Mouse (Mus musculus): ENCODE data around the gene Spata13. TPM values are rescaled to one million over a fixed set of nuclear protein-coding genes. Genes with fewer than 3 reads are reported as not detected.

The Spata13 gene
- total and polyA plus RNA-seq, 3 experiments: 0.39 to 1.5 TPM; not detected in 1

DNA sequence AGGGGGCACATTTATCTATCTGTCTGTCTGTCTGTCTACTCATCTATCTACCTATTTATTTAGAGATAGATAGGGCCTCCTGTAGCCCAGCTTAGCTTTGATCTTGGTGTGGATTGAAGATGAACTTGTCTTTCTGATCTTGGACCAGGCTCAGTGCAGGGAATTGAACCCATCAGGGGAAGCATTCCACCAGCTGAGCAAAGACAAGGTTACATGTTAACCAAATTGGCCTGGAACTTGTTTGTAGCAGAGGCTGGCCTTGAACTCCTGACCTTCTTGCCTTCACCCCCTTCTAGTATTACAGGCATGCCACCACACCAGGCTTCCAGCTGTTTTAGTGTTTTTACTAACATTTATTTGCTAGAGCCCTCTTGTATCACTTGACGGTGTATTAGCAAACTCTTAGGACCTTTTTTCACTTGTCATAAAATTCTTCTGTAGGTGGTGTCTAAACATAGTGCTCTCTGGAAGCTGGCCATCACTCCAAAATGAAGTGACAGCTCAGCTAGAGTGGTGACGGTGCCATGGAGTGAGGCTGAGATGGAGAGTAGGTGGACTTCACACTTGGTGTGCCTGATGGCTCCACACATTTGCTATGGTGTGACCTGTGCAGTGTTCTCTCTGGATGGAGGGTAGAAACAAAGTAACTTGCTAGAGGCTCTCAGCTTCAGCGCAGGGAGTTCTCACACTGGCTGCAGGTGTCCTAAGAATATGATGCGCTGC is 163.0 kb downstream of the Spata13 start:
- TF ChIP-seq CTCF (IDR thresholded peaks at IDR 0.05 in 2 of 3, conservative IDR thresholded peaks at IDR 0.05 in 1 of 3; ENCODE audit: control insufficient read depth in 1 of 3, insufficient read depth in 1 of 3, low read depth in 2 of 3, low read length in 3 of 3, poor library complexity in 1 of 3, severe bottlenecking in 1 of 3) (no peak), ZC3H11A (IDR thresholded peaks at IDR 0.05; ENCODE audit: low read depth, low read length) (no peak), SMC3 (IDR thresholded peaks at IDR 0.05; ENCODE audit: low read depth, low read length) (no peak), HCFC1 (IDR thresholded peaks at IDR 0.05; ENCODE audit: low read depth, low read length) (no peak), TBP (IDR thresholded peaks at IDR 0.05; ENCODE audit: low read depth, low read length) (no peak), POLR2AphosphoS5 (IDR thresholded peaks at IDR 0.05; ENCODE audit: borderline replicate concordance, low read depth, low read length) (no peak)
- peaks cover 0 to 3% of the 10 kb centered on the region in 2 experiments; a peak in 2 of 4 replicates for H3K36me3 ChIP-seq (ENCODE audit: control insufficient read depth in 1 of 2, insufficient read depth in 2 of 2, low read length in 2 of 2)

DNA sequence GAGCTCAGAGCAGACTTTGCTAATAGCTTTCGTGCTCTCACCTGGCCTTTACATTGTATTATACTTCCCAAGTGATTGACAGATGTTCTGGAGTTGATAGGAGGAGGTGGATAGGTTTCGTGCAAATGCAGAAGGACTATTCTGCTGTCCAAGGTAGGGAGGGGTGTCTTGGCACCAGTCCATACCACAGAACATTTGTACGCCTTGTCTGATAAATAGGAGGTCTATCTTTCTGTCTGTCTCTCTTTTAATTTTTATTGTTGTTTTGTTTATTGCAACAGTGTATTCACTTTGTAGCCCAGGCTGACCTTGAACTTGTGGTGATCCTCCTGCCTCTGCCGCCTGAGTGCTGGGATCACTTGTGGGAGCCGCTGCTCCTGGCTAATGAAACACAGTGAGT is 163.8 kb downstream of the Spata13 start:
- peaks cover 0 to 3% of the 10 kb centered on the region in 2 experiments; a peak in 1 of 4 replicates for H3K36me3 ChIP-seq (ENCODE audit: control insufficient read depth in 1 of 2, insufficient read depth in 2 of 2, low read length in 2 of 2)

More for the DNA sequence above, 163.0 kb downstream of the Spata13 start:
- DNase-seq (ENCODE audit: low read depth, low spot score): no peak
- no peaks in the 10 kb centered on the region for H3K27me3 ChIP-seq (ENCODE audit: control insufficient read depth in 1 of 2, insufficient read depth in 2 of 2, low read length in 2 of 2)
- H3K9me3 ChIP-seq (replicated peaks; ENCODE audit: insufficient read depth, low read length): no peaks in the 10 kb centered on the region
- no peak overlapping the region for H3K9ac ChIP-seq (ENCODE audit: control insufficient read depth, low read depth, low read length, poor library complexity, severe bottlenecking)
- H3K79me2 ChIP-seq (ENCODE audit: control insufficient read depth, insufficient read depth, low read length, poor library complexity): no peaks in the 10 kb centered on the region
- no peak overlapping the region for H3K27ac ChIP-seq (ENCODE audit: control insufficient read depth, low read depth, low read length)
- no peak overlapping the region for H3K4me3 ChIP-seq (ENCODE audit: control insufficient read depth in 1 of 2, insufficient read depth in 1 of 2, low read depth in 2 of 2, low read length in 2 of 2)
- H3K4me1 ChIP-seq (ENCODE audit: control insufficient read depth in 1 of 2, insufficient read depth in 2 of 2, low read length in 2 of 2): no peaks in the 10 kb centered on the region

More for the DNA sequence above, 163.8 kb downstream of the Spata13 start:
- Histone ChIP-seq H3K4me3 (ENCODE audit: control insufficient read depth in 1 of 2, insufficient read depth in 1 of 2, low read depth in 2 of 2, low read length in 2 of 2) (no peak overlapping the region), H3K27me3 (ENCODE audit: control insufficient read depth in 1 of 2, insufficient read depth in 2 of 2, low read length in 2 of 2) (no peaks in the 10 kb centered on the region), H3K4me1 (ENCODE audit: control insufficient read depth in 1 of 2, insufficient read depth in 2 of 2, low read length in 2 of 2) (no peaks in the 10 kb centered on the region), H3K9me3 (replicated peaks; ENCODE audit: insufficient read depth, low read length) (no peaks in the 10 kb centered on the region), H3K79me2 (ENCODE audit: control insufficient read depth, insufficient read depth, low read length, poor library complexity) (no peaks in the 10 kb centered on the region), H3K27ac (ENCODE audit: control insufficient read depth, low read depth, low read length) (no peak overlapping the region), H3K9ac (ENCODE audit: control insufficient read depth, low read depth, low read length, poor library complexity, severe bottlenecking) (no peak overlapping the region)
- no peak for TF ChIP-seq MAX (IDR thresholded peaks at IDR 0.05; ENCODE audit: low read length)
- TF ChIP-seq CTCF (IDR thresholded peaks at IDR 0.05 in 2 of 3, conservative IDR thresholded peaks at IDR 0.05 in 1 of 3; ENCODE audit: control insufficient read depth in 1 of 3, insufficient read depth in 1 of 3, low read depth in 2 of 3, low read length in 3 of 3, poor library complexity in 1 of 3, severe bottlenecking in 1 of 3): no peak
- no peak for TF ChIP-seq TBP (IDR thresholded peaks at IDR 0.05; ENCODE audit: low read depth, low read length)
- TF ChIP-seq EP300 (IDR thresholded peaks at IDR 0.05; ENCODE audit: low read depth in 1 of 2, low read length in 2 of 2): peak in 1 of 2 experiments; percentile 12; a peak in 1 of 4 replicates
- no peak for TF ChIP-seq TAL1 (IDR thresholded peaks at IDR 0.05; ENCODE audit: low read length)
- TF ChIP-seq NRF1 (IDR thresholded peaks at IDR 0.05; ENCODE audit: insufficient read depth, low read depth, low read length, poor library complexity, severe bottlenecking): no peak
- TF ChIP-seq POLR2A (IDR thresholded peaks at IDR 0.05; ENCODE audit: control insufficient read depth in 1 of 2, insufficient read depth in 1 of 2, low read depth in 1 of 2, low read length in 2 of 2, poor library complexity in 1 of 2): no peak
- TF ChIP-seq POLR2AphosphoS5 (IDR thresholded peaks at IDR 0.05; ENCODE audit: borderline replicate concordance, low read depth, low read length): no peak
- TF ChIP-seq RCOR1 (IDR thresholded peaks at IDR 0.05; ENCODE audit: low read depth, low read length): no peak
- no peak for TF ChIP-seq USF1 (IDR thresholded peaks at IDR 0.05; ENCODE audit: low read depth, low read length)
- TF ChIP-seq ETS1 (IDR thresholded peaks at IDR 0.05; ENCODE audit: low read depth, low read length): 0 out of 2 replicates have a peak, but pooled peaks have one; percentile 15
- TF ChIP-seq BHLHE40 (IDR thresholded peaks at IDR 0.05; ENCODE audit: borderline replicate concordance, low read depth, low read length): no peak
- no peak for TF ChIP-seq RAD21 (IDR thresholded peaks at IDR 0.05; ENCODE audit: low read depth, low read length)
- TF ChIP-seq GATA1 (IDR thresholded peaks at IDR 0.05; ENCODE audit: low read depth, low read length): 0 out of 2 replicates have a peak, but pooled peaks have one; percentile 32
- no peak for TF ChIP-seq ELF1 (IDR thresholded peaks at IDR 0.05; ENCODE audit: low read depth, low read length)
- TF ChIP-seq ZC3H11A (IDR thresholded peaks at IDR 0.05; ENCODE audit: low read depth, low read length): no peak
- no peak for TF ChIP-seq MXI1 (IDR thresholded peaks at IDR 0.05; ENCODE audit: low read depth, low read length)
- TF ChIP-seq TCF12 (IDR thresholded peaks at IDR 0.05; ENCODE audit: low read depth, low read length): no peak
- peak; percentile 67 for DNase-seq (ENCODE audit: low read depth, low spot score)

All from MEL (cell line).